Mouse (Mus musculus) hindbrain, embryonic 13.5 days (tissue): Measurements from ENCODE around the gene Fbxl15. TPM values are rescaled to one million over a fixed set of nuclear protein-coding genes. Genes with fewer than 3 reads are reported as not detected.

Experiments
- ATAC-seq: fragments of 200-750 bp; cut with Nextera tagmentation; 2 replicates; pipeline ENCODE4 v1.8.0; 2017; ENCODE audit warnings: moderate TSS enrichment; ENCODE audit not compliant: low FRiP score
- H3K27ac ChIP-seq: fragments of 300-500 bp; sonication (generic); 2 replicates; pipeline ENCODE4 v1.5.1; 2015; ENCODE audit warnings: inconsistent platforms, mild to moderate bottlenecking, moderate library complexity
- H3K27me3 ChIP-seq: fragments of 300-500 bp; sonication (generic); 2 replicates; pipeline ENCODE4 v1.6.1; 2015; ENCODE audit warnings: mild to moderate bottlenecking, inconsistent platforms
- H3K36me3 ChIP-seq: fragments of 300-500 bp; sonication (generic); 2 replicates; pipeline ENCODE4 v1.6.1; 2015; ENCODE audit warnings: mild to moderate bottlenecking, inconsistent platforms
- H3K4me1 ChIP-seq: fragments of 300-500 bp; sonication (generic); replicated peaks from 2 replicates; pipeline ENCODE4 v1.6.1; 2015; ENCODE audit warnings: inconsistent platforms
- H3K4me2 ChIP-seq: fragments of 300-500 bp; sonication (generic); 2 replicates; pipeline ENCODE4 v1.6.1; 2015; ENCODE audit warnings: inconsistent platforms, mild to moderate bottlenecking, moderate library complexity
- H3K4me3 ChIP-seq: fragments of 300-500 bp; sonication (generic); 2 replicates; pipeline ENCODE4 v1.5.1; 2015; ENCODE audit warnings: mild to moderate bottlenecking, inconsistent platforms
- H3K9ac ChIP-seq: fragments of 300-500 bp; sonication (generic); 2 replicates; pipeline ENCODE4 v1.6.1; 2015; ENCODE audit warnings: mild to moderate bottlenecking, inconsistent platforms
- H3K9me3 ChIP-seq: fragments of 300-500 bp; sonication (generic); 2 replicates; pipeline ENCODE4 v1.6.1; 2016; ENCODE audit warnings: inconsistent platforms
- WGBS: fragments of 180-500 bp; shearing (Covaris S2); methylation state at CpG from one replicate; pipeline ENCODE4 v1.1.7; 2015; 5-methylcytosine and 5-hydroxymethylcytosine counted together
- polyA plus RNA-seq: library from polyadenylated mRNA; unstranded; fragments of >200 nt; fragmentation: Nextera tagmentation; extraction: Ambion mirVana; gene quantifications from 2 replicates; pipeline ENCODE4 v1.2.1, GENCODE M21; 2015

Fbxl15 gene
- polyA plus RNA-seq, 1 experiment from 2014 or later: 39.8 TPM

DNA sequence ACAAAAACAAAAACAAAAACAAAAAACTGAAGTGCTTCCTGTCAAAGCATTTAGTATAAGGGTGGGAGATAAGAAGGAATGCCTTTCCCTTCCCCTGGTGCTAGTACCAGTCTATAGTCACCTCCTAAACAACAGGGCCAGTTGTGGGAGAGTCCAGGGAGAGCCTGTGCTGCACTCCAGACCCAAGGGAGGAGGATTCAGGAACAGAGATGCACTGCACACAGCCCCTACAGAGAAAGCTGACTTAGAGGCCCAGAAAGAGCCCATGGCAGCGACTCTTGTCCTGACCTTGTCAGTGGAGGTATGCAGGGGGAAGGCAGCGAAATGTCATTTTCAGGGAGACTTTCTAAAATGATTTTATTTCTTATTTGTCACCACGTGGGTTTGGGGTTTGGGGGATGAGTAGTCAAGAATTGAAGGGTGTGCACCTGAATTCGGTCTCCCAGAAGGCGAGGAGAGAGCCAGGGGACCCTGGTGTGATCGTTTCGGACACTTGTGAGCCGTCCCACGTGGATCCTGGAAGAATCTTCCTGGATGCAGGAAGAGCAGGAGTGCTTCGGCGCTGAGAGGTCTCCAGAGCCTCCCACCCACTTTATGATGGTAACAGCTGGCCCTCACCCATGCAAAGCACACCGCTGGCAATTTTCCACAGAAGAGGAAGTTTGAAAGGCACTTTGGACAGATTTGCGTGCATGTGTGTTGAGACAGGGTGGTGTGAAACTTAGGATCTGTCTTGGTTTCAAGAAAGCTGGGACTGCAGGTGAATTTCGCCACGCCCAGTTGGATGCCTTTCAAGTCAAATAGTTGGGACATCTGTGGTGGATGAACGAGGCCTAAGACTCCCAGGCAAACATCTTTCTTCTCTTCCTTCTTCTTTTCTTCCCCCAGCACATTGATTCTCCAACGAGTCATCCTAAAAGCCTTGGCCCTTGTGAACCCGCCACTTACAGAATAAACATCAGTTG lies 24.5 kb upstream of the Fbxl15 start:
- no peaks in the 10 kb centered on the region for H3K36me3 ChIP-seq
- H3K4me1 ChIP-seq: peaks cover 26% of the 10 kb centered on the region
- no peak for ATAC-seq
- peak overlapping the region; percentile 87 for H3K4me2 ChIP-seq
- no peaks in the 10 kb centered on the region for H3K9me3 ChIP-seq
- no peak overlapping the region for H3K27ac ChIP-seq
- no peak overlapping the region; the same call in 1 of the 2 replicates for H3K9ac ChIP-seq
- H3K27me3 ChIP-seq: peaks cover 44% of the 10 kb centered on the region
- WGBS: 61% methylated on average over 18 of the region's 18 CpGs
- peak overlapping the region; percentile 48 for H3K4me3 ChIP-seq

- peaks cover 48% of the 10 kb centered on the region for H3K27me3 ChIP-seq
- WGBS: under 1% methylated on average over 39 of the region's 39 CpGs
- H3K27ac ChIP-seq: 0 out of 2 replicates have a peak within 1 kb of the TSS, but pooled peaks have one; percentile 35
- peaks cover 33% of the 10 kb centered on the region for H3K4me1 ChIP-seq
- peak within 1 kb of the TSS; percentile 87 for H3K4me2 ChIP-seq
- peak; percentile 73 for ATAC-seq
- peak within 1 kb of the TSS; percentile 48 for H3K4me3 ChIP-seq
- H3K36me3 ChIP-seq: no peaks in the 10 kb centered on the region
- H3K9me3 ChIP-seq: no peaks in the 10 kb centered on the region
- H3K9ac ChIP-seq: peak within 1 kb of the TSS; percentile 59
Observed at GRCm38 (mm10) chr19:46304216-46304841, 23.7 kb upstream of the Fbxl15 start, which contains the start of gene Nfkb2. Nfkb2 (plus strand) TSS chr19:46304320.

DNA sequence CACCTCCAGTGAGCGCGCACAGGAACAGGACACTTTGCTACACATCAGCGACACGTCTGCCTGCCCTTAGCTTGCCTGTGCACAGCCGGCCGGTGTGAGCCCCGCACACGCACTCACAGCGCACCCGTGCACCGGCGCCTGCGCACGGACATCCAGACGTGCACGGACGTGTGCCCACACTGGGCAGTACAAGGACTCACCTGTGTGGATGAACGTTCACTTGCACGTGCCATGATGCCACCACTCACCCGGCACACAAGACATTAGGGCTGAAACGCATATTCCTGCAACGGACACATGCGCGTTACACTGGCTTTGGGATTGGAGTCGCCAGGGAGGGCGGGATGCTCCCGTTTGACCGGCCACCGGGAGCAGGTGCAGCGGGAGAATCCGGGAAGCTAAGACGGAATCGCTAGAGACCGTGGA lies 23.1 kb upstream of the Fbxl15 start:
- H3K27ac ChIP-seq: no peak overlapping the region
- H3K9ac ChIP-seq: peak overlapping the region; percentile 59
- peak overlapping the region; percentile 87 for H3K4me2 ChIP-seq
- H3K27me3 ChIP-seq: peaks cover 53% of the 10 kb centered on the region
- H3K36me3 ChIP-seq: no peaks in the 10 kb centered on the region
- 0 out of 2 replicates have a peak, but pooled peaks have one; percentile 21 for ATAC-seq
- peak overlapping the region; percentile 48 for H3K4me3 ChIP-seq
- H3K9me3 ChIP-seq: no peaks in the 10 kb centered on the region
- under 1% methylated on average over 34 of the region's 34 CpGs for WGBS
- H3K4me1 ChIP-seq: peaks cover 34% of the 10 kb centered on the region

DNA sequence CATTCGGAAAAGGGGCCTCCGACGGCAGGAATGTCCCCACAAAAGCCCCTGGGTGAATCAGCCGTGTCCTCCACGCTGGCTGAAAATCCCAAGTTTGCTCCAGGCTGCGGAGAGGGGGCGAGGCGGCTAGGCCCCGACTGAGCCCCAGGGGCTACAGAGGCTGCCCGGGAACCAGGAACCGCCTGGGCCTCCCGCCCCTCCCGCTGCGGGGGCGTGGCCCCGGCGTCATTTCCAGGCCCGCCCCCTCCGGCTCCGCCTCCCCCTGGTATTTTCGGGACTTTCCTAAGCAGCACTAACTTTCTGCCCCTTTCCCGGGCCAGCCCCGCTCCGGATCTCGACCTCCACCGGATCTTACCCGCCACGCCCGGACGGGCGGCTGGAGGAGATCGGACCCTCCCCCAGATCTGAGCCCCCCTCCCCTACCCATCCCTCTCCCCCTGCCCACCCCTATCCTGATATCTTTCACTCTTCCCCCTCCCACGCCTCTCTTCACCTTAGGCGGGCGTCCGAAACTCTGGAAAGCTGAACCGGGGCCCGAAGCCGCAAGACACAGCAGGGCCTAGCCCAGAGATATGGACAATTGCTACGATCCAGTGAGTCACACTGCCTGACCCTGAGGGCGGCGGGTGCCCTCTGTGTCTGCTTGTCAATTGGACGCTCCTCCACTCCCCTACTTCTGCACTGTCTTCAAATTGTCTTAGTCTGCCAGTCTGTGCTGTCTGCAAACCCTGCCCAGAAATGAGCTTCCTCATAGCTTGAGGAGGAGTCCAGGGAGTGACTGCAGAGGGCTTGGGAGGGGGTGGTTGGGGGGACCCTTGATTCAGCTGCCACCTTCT lies 22.3 kb upstream of the Fbxl15 start:
- Histone ChIP-seq H3K4me3 (peak overlapping the region; percentile 48), H3K9ac (peak overlapping the region; percentile 59), H3K27me3 (peaks cover 57% of the 10 kb centered on the region), H3K27ac (no peak overlapping the region), H3K9me3 (no peaks in the 10 kb centered on the region), H3K4me1 (peaks cover 34% of the 10 kb centered on the region), H3K4me2 (peak overlapping the region; percentile 87), H3K36me3 (peaks cover 3% of the 10 kb centered on the region)
- under 1% methylated on average over 42 of the region's 43 CpGs for WGBS
- no peak; the same call in 1 of the 2 replicates for ATAC-seq

GRCm38 (mm10) chr19:46306268-46306610 lies 21.7 kb upstream of the Fbxl15 start:
- 48% methylated on average over 5 of the region's 5 CpGs for WGBS
- ATAC-seq: no peak
- H3K4me3 ChIP-seq: peak overlapping the region; percentile 48; the same call in 1 of the 2 replicates
- H3K27me3 ChIP-seq: peaks cover 60% of the 10 kb centered on the region
- H3K9me3 ChIP-seq: no peaks in the 10 kb centered on the region
- H3K36me3 ChIP-seq: peaks cover 9% of the 10 kb centered on the region
- H3K9ac ChIP-seq: peak overlapping the region; percentile 59; the same call in 1 of the 2 replicates
- H3K4me1 ChIP-seq: peaks cover 34% of the 10 kb centered on the region
- H3K27ac ChIP-seq: no peak overlapping the region
- H3K4me2 ChIP-seq: peak overlapping the region; percentile 87

DNA sequence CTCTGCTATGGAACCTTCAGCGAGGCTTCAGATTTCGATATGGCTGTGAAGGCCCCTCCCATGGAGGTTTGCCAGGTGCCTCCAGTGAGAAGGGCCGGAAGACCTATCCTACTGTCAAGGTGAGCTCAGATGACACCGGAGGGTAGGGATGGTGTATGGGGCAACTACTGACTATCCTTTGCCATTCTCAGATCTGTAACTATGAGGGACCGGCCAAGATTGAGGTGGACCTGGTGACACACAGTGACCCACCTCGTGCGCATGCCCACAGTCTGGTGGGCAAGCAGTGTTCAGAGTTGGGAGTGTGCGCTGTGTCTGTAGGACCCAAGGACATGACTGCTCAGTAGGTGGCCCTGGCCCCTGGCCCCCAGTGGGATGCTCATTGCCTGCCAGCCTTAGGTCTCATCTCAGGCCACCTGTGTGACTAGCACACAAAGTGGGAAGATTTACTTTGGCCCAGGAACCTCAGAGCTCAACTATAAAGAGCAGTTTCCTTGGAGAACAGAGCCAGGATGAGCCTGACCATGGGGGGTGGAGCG lies 21.2 kb upstream of the Fbxl15 start:
- ATAC-seq: no peak
- Histone ChIP-seq H3K27me3 (peaks cover 64% of the 10 kb centered on the region), H3K4me1 (peaks cover 34% of the 10 kb centered on the region), H3K36me3 (peaks cover 15% of the 10 kb centered on the region), H3K9me3 (no peaks in the 10 kb centered on the region), H3K9ac (no peak overlapping the region), H3K4me3 (no peak overlapping the region), H3K27ac (no peak overlapping the region), H3K4me2 (no peak overlapping the region)
- WGBS: 93% methylated on average over 9 of the region's 9 CpGs

DNA sequence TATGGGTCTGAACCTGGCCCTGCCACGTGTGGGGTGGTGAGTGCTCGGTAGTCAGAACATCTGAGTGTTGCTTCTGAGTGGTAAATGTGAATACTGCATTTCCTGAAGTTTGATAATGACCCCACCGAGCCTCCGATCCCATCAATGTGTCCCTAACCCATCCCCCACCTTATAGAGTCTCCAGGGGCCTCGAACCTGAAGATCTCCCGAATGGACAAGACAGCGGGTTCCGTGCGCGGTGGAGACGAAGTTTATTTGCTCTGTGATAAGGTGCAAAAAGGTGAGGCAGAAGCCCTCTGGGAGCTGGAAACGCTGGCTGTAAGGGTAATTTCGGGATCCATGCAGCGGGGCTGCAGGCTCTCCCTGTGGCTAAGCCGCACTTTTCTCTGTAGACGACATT lies 20.2 kb upstream of the Fbxl15 start:
- WGBS: 78% methylated on average over 16 of the region's 16 CpGs
- Histone ChIP-seq H3K4me3 (no peak overlapping the region), H3K9me3 (no peaks in the 10 kb centered on the region), H3K36me3 (peaks cover 25% of the 10 kb centered on the region), H3K27ac (no peak overlapping the region), H3K4me2 (no peak overlapping the region), H3K4me1 (peaks cover 34% of the 10 kb centered on the region), H3K9ac (no peak overlapping the region), H3K27me3 (peaks cover 73% of the 10 kb centered on the region)
- ATAC-seq: no peak

DNA sequence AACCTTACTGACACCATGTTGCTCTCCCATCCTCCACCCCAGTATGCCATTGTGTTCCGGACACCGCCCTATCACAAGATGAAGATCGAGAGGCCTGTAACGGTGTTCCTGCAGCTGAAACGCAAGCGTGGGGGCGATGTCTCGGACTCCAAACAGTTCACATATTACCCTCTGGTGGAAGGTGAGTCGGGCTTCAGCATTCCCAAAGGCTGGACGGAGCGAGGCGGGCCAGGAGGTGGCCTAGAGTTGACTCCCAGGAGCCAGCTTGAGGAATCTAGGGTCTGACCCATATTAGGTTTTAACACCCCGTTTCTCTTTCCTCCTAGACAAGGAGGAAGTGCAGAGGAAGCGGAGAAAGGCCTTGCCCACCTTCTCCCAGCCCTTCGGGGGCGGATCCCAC lies 19.7 kb upstream of the Fbxl15 start:
- H3K4me3 ChIP-seq: peak overlapping the region; percentile 44; the same call in 1 of the 2 replicates
- WGBS: 54% methylated on average over 16 of the region's 16 CpGs
- H3K4me2 ChIP-seq: peak overlapping the region; percentile 78
- no peak overlapping the region for H3K27ac ChIP-seq
- H3K9ac ChIP-seq: no peak overlapping the region
- no peaks in the 10 kb centered on the region for H3K9me3 ChIP-seq
- peaks cover 30% of the 10 kb centered on the region for H3K36me3 ChIP-seq
- H3K27me3 ChIP-seq: peaks cover 78% of the 10 kb centered on the region
- H3K4me1 ChIP-seq: peaks cover 34% of the 10 kb centered on the region
- ATAC-seq: no peak

- WGBS: 2% methylated on average over 47 of the region's 47 CpGs
- ATAC-seq: peak; percentile 59
Observed at GRCm38 (mm10) chr19:46308706-46309435, 19.1 kb upstream of the Fbxl15 start.

GRCm38 (mm10) chr19:46309651-46310305 lies 18.2 kb upstream of the Fbxl15 start:
- no peak overlapping the region for H3K9ac ChIP-seq
- peaks cover 23% of the 10 kb centered on the region for H3K4me1 ChIP-seq
- 87% methylated on average over 21 of the region's 21 CpGs for WGBS
- no peak overlapping the region for H3K4me3 ChIP-seq
- H3K4me2 ChIP-seq: no peak overlapping the region
- no peak for ATAC-seq
- no peak overlapping the region for H3K27ac ChIP-seq
- H3K27me3 ChIP-seq: peaks cover 90% of the 10 kb centered on the region
- peaks cover 45% of the 10 kb centered on the region for H3K36me3 ChIP-seq
- no peaks in the 10 kb centered on the region for H3K9me3 ChIP-seq

More at GRCm38 (mm10) chr19:46308706-46309435, 19.1 kb upstream of the Fbxl15 start:
- peak overlapping the region; percentile 44 for H3K4me3 ChIP-seq
- H3K4me1 ChIP-seq: peaks cover 32% of the 10 kb centered on the region
- peak overlapping the region; percentile 74 for H3K9ac ChIP-seq
- H3K27me3 ChIP-seq: peaks cover 84% of the 10 kb centered on the region
- H3K36me3 ChIP-seq: peaks cover 36% of the 10 kb centered on the region
- no peaks in the 10 kb centered on the region for H3K9me3 ChIP-seq
- no peak overlapping the region for H3K27ac ChIP-seq
- peak overlapping the region; percentile 78 for H3K4me2 ChIP-seq
